Mouse (Mus musculus) monocyte, adult 2 months (primary cell): Measurements from ENCODE around the gene Pdzrn4.

ENCODE experiments used
- DNase-seq, 2 experiments: peaks; one replicate each; pipeline ENCODE4 v3.0.0; 2022; ENCODE audit warnings: low spot score in 2 of 2, low read depth in 1 of 2

Pdzrn4 gene

GRCm38 (mm10) chr15:92495465-92496174 lies 98.9 kb downstream of the Pdzrn4 start:
- DNase-seq: no peak

GRCm38 (mm10) chr15:92500276-92500838 lies 103.7 kb downstream of the Pdzrn4 start:
- DNase-seq: no peak

- DNase-seq: no peak
Measured at GRCm38 (mm10) chr15:92502797-92503196, 106.1 kb downstream of the Pdzrn4 start.

DNA sequence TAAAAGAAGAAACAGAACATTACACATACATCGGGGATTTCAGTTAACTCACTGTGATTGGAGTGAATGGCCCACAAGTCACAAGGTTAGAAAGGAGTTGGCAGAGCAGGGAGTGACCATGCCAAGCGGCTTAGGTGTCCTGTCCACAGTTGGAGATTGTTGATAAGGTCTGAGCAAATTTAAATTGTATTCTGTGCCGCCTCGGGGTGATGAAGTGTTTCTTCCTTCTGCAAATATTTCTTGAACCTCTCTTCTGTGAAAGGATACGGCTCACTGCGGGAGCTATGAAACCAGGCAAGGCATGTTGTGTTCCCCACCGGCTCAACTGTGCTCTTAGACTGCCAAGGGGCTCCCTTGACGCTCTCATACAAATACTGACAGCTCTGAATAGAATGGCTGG lies 112.7 kb downstream of the Pdzrn4 start:
- no peak for DNase-seq

DNA sequence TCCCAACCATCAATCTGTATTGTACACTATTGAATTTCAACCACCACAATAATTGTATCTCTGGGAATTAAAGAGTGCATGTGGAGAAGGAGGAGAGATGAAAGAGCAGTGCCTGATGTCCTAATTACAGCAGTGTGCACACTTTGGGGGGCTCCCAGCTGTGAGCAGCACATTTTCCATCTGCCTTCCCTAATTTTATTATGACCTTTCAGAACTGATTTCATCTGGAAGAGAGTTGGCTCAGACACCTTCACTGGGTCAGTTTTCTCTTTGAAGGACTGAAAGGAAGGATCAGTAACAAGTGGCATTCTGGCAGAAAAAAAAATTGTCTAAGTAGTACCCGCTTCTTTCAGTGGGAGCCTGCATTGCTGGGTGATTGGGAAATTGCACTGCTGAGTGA lies 119.0 kb downstream of the Pdzrn4 start:
- DNase-seq: no peak

- DNase-seq: no peak
Measured at GRCm38 (mm10) chr15:92520677-92521225, 124.1 kb downstream of the Pdzrn4 start.

DNA sequence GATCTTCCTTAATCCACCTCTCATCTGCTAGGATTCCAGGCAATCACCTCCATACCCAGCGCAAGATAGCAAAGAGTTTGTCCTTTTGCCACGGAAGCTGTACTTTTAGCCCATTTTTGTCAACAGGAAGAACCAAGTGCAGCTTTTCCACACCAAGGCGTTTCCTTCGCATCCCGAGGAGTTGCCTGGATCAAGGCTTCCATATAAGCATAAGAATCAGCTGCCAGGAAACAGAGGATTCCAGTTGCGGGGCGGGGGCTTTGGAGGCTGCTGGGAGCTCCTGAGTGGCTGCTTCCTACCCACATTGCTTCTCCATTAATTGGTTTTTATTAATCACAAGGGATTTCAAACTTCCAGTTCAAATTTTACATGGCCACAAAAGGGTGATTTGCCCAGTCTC lies 125.0 kb downstream of the Pdzrn4 start:
- DNase-seq: no peak

GRCm38 (mm10) chr15:92524917-92525316 lies 128.2 kb downstream of the Pdzrn4 start:
- DNase-seq: no peak

DNA sequence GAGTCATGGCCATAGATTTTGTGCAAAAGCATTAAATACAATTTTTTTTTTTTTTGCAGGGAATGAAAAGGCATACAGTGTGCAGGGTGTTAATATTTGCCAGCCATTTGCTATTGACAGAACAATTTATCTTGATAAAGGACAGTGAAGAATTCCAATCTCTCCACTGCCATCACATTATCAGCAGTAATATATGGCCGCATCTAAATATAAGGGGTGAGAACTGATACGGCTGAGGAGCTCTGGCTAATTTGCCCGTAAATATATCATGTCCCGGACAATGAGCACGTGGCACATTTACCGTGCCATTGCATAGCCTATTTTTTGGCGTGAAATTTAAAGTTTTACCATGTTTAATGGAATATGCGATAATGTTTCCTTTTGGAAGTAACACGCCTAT lies 128.7 kb downstream of the Pdzrn4 start:
- no peak for DNase-seq

GRCm38 (mm10) chr15:92526731-92527130 lies 130.1 kb downstream of the Pdzrn4 start:
- no peak for DNase-seq

DNA sequence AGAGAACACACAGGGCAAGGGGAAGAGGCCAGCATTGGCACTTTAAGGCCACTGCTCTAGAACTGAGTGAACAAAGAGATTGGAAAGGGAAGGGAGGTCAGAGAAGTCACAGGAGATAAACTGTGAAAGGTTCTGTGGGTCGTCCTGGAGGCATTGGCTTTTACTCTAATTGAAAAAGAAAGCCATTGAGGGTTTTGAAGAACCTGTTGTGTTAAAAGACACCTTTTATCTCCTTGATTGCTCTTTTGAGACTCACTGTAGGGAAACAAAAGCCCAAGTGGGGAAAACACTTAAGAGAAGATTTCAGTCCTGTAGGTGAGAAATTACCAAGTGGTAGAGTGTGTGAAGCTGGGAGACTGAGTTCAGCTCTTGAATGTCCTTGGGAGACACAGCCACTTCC lies 146.6 kb downstream of the Pdzrn4 start:
- DNase-seq: no peak

GRCm38 (mm10) chr15:92547294-92547911 lies 150.7 kb downstream of the Pdzrn4 start:
- DNase-seq: no peak

- DNase-seq: no peak
Measured at GRCm38 (mm10) chr15:92555012-92555574, 158.4 kb downstream of the Pdzrn4 start.

- no peak for DNase-seq
Measured at GRCm38 (mm10) chr15:92555716-92556115, 159.0 kb downstream of the Pdzrn4 start.

GRCm38 (mm10) chr15:92558592-92558991 lies 161.9 kb downstream of the Pdzrn4 start:
- no peak for DNase-seq

- DNase-seq: no peak
Measured at GRCm38 (mm10) chr15:92562149-92562548, 165.5 kb downstream of the Pdzrn4 start.

DNA sequence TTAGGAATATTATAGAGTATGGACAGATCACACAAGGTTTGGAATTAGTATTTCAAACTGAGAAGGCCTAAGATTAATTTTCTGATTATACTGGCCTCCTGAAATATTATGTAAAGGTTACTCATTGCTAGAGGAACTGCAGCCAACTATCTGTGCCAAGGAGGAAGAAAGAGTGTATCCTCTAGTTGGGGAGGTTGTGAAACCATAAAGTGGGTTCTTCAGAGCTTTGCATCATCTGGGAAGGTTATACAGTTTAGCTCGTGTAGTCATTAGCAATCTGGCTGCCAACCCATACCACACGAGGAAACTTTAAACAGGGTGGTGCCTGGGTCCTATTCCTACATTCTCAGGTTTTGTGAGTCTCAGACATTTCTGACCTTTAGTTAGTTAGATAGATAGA lies 166.9 kb downstream of the Pdzrn4 start:
- no peak for DNase-seq

GRCm38 (mm10) chr15:92570526-92571243 lies 174.0 kb downstream of the Pdzrn4 start:
- no peak for DNase-seq

DNA sequence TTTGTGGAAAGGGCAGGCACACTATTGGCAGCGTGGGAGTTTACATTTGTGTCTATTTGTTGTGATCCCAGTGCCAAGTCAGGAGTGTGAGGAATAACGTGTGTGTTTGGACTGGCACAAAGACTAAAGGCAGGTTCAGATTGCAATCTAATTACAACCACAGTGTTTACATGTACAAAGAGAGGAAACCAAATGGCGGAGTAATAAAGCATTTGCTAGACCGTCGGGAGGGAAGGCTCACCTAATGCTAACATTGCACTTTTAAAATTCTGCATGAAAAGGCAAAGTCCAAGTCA lies 174.5 kb downstream of the Pdzrn4 start:
- no peak for DNase-seq

GRCm38 (mm10) chr15:92577476-92577875 lies 180.8 kb downstream of the Pdzrn4 start:
- DNase-seq: no peak

GRCm38 (mm10) chr15:92580217-92580616 lies 183.5 kb downstream of the Pdzrn4 start:
- DNase-seq: no peak
